Mouse (Mus musculus) heart, postnatal 0 days (tissue): ENCODE data around the gene Tssk6.

Experiments used
- CTCF ChIP-seq: IDR thresholded peaks from 2 replicates; pipeline ENCODE4 v1.5.1; 2016; ENCODE audit warnings: antibody characterized with exemption, control low read depth, low read depth
- EP300 ChIP-seq: IDR thresholded peaks from 2 replicates; pipeline ENCODE4 v1.6.1; 2016; ENCODE audit warnings: antibody characterized with exemption, low read depth

- TF ChIP-seq EP300 (no peak), CTCF (no peak)
These were observed 4.1 kb upstream of the Tssk6 start for GRCm38 (mm10) chr8:69897857-69898256.
